33 mouse cellular contexts compared by ENCODE assay signal in genomic region chr1:161403061-161403460, GRCm38 (mm10). TPM values are rescaled to one million over a fixed set of nuclear protein-coding genes. Genes with fewer than 3 reads are reported as not detected.
DNase-seq lines count a peak whose midpoint lies in the region; ATAC-seq lines count a peak whose summit lies in the region.
"Had no signal": no experiment of that assay in that cellular context is flagged by ENCODE, and none has a peak within 500 bp of the region (broad histone marks: within the 10 kb centered on the region; RNA-seq: fewer than 3 reads in every experiment).

No protein-coding gene starts in this region.

- peak; percentile 18 for DNase-seq in Muller cell, postnatal 12 days (ENCODE audit: inconsistent ontology term)
- DNase-seq in embryo, embryonic 10.5 days (ENCODE audit: low spot score): peak; percentile 68
- no peak for DNase-seq in limb, embryonic 10.5 days (ENCODE audit: low spot score)
- no peak for DNase-seq in midbrain, embryonic 11.5 days (ENCODE audit: low spot score, missing footprints)
- no peak for DNase-seq in thymus, postnatal 36 days
- DNase-seq: adrenal gland, postnatal 25 days; cerebellum, adult 2 months; cerebellum, postnatal 14 days; gastrocnemius, postnatal 10 days; heart, postnatal 10 days; kidney, adult 18-20 months; layer of hippocampus, postnatal 36 days; left cerebral cortex, postnatal 4 days; liver, embryonic 13.5 days; lung, adult 2 months; lung, postnatal 10 days; right cerebral cortex, adult 18-20 months; spleen, adult 18-20 months; thymus, adult 18-20 months; thymus, postnatal 25 days had no signal

- H3K27ac ChIP-seq in forebrain, embryonic 13.5 days: no peak overlapping the region
- no peak overlapping the region for H3K27ac ChIP-seq in forebrain, embryonic 15.5 days (replicated peaks)
- H3K27ac ChIP-seq in limb, embryonic 10.5 days: 0 out of 2 replicates have a peak overlapping the region, but pooled peaks have one; percentile 14
- no peak overlapping the region for H3K27ac ChIP-seq in midbrain, embryonic 11.5 days (ENCODE audit: low read depth, low read length)
- H3K27ac ChIP-seq: heart, embryonic 13.5 days; hindbrain, embryonic 14.5 days; limb, embryonic 15.5 days; liver, embryonic 13.5 days; macrophage; midbrain, embryonic 15.5 days; neural tube, embryonic 15.5 days; stomach, postnatal 0 days had no signal

- H3K4me2 ChIP-seq in forebrain, embryonic 13.5 days: no peak overlapping the region
- H3K4me2 ChIP-seq in forebrain, embryonic 15.5 days (replicated peaks): no peak overlapping the region
- no peak overlapping the region for H3K4me2 ChIP-seq in midbrain, embryonic 11.5 days
- H3K4me2 ChIP-seq: heart, embryonic 13.5 days; hindbrain, embryonic 14.5 days; limb, embryonic 15.5 days; liver, embryonic 13.5 days; midbrain, embryonic 15.5 days; neural tube, embryonic 15.5 days had no signal

- H3K36me3 ChIP-seq in forebrain, embryonic 13.5 days (ENCODE audit: poor library complexity, severe bottlenecking): no peaks in the 10 kb centered on the region
- H3K36me3 ChIP-seq in forebrain, embryonic 15.5 days: no peaks in the 10 kb centered on the region
- H3K36me3 ChIP-seq in limb, embryonic 10.5 days: no peaks in the 10 kb centered on the region
- H3K36me3 ChIP-seq in midbrain, embryonic 11.5 days (ENCODE audit: control insufficient read depth, insufficient read depth, low read length): no peaks in the 10 kb centered on the region
- H3K36me3 ChIP-seq: heart, embryonic 13.5 days; limb, embryonic 15.5 days; liver, embryonic 13.5 days; midbrain, embryonic 15.5 days; neural tube, embryonic 15.5 days had no signal

- 22% methylated on average over 2 of the region's 2 CpGs for WGBS in forebrain, embryonic 13.5 days
- 23% methylated on average over 2 of the region's 2 CpGs for WGBS in forebrain, embryonic 15.5 days
- 21% methylated on average over 2 of the region's 2 CpGs for WGBS in limb, embryonic 10.5 days
- 45% methylated on average over 2 of the region's 2 CpGs for WGBS in midbrain, embryonic 11.5 days

- peak; percentile 45; the same call in 1 of the 2 replicates for ATAC-seq in forebrain, embryonic 13.5 days
- no peak for ATAC-seq in forebrain, embryonic 15.5 days (replicated peaks)
- no peak for ATAC-seq in midbrain, embryonic 11.5 days (ENCODE audit: low FRiP score)
- ATAC-seq: CD4-positive, CD25-positive, alpha-beta regulatory T cell, adult 4 months; midbrain, embryonic 15.5 days had no signal

- no peaks in the 10 kb centered on the region for H3K27me3 ChIP-seq in forebrain, embryonic 13.5 days
- H3K27me3 ChIP-seq in forebrain, embryonic 15.5 days: no peaks in the 10 kb centered on the region
- no peaks in the 10 kb centered on the region for H3K27me3 ChIP-seq in limb, embryonic 10.5 days (ENCODE audit: low read depth, poor library complexity, severe bottlenecking)
- no peaks in the 10 kb centered on the region for H3K27me3 ChIP-seq in midbrain, embryonic 11.5 days (ENCODE audit: control insufficient read depth, insufficient read depth, low read length)
- H3K27me3 ChIP-seq: heart, embryonic 13.5 days; limb, embryonic 15.5 days; liver, embryonic 13.5 days; midbrain, embryonic 15.5 days; neural tube, embryonic 15.5 days had no signal

- H3K4me1 ChIP-seq in forebrain, embryonic 13.5 days: no peaks in the 10 kb centered on the region
- no peaks in the 10 kb centered on the region for H3K4me1 ChIP-seq in forebrain, embryonic 15.5 days
- peaks cover 16% of the 10 kb centered on the region for H3K4me1 ChIP-seq in limb, embryonic 10.5 days
- H3K4me1 ChIP-seq in midbrain, embryonic 11.5 days (ENCODE audit: control insufficient read depth, insufficient read depth, low read length): no peaks in the 10 kb centered on the region
- H3K4me1 ChIP-seq: heart, embryonic 13.5 days; limb, embryonic 15.5 days; liver, embryonic 13.5 days; midbrain, embryonic 15.5 days; neural tube, embryonic 15.5 days had no signal

- no peak overlapping the region for H3K4me3 ChIP-seq in forebrain, embryonic 13.5 days
- no peak overlapping the region for H3K4me3 ChIP-seq in forebrain, embryonic 15.5 days
- no peak overlapping the region for H3K4me3 ChIP-seq in limb, embryonic 10.5 days
- H3K4me3 ChIP-seq in midbrain, embryonic 11.5 days (ENCODE audit: low read depth, low read length): no peak overlapping the region
- H3K4me3 ChIP-seq: heart, embryonic 13.5 days; limb, embryonic 15.5 days; liver, embryonic 13.5 days; midbrain, embryonic 15.5 days; neural tube, embryonic 15.5 days had no signal

- H3K9me3 ChIP-seq in forebrain, embryonic 13.5 days (replicated peaks): peaks cover 9% of the 10 kb centered on the region; the same call in 1 of the 2 replicates
- H3K9me3 ChIP-seq in forebrain, embryonic 15.5 days: no peaks in the 10 kb centered on the region
- H3K9me3 ChIP-seq in limb, embryonic 10.5 days (replicated peaks): no peaks in the 10 kb centered on the region
- H3K9me3 ChIP-seq in midbrain, embryonic 11.5 days (ENCODE audit: control insufficient read depth, low read length): no peaks in the 10 kb centered on the region; the same call in 1 of the 2 replicates
- H3K9me3 ChIP-seq: heart, embryonic 13.5 days; limb, embryonic 15.5 days; liver, embryonic 13.5 days; midbrain, embryonic 15.5 days had no signal

- no peak overlapping the region for H3K9ac ChIP-seq in forebrain, embryonic 13.5 days
- no peak overlapping the region for H3K9ac ChIP-seq in forebrain, embryonic 15.5 days (replicated peaks)
- H3K9ac ChIP-seq in midbrain, embryonic 11.5 days (ENCODE audit: low read length): no peak overlapping the region
- H3K9ac ChIP-seq: heart, embryonic 13.5 days; hindbrain, embryonic 14.5 days; limb, embryonic 15.5 days; liver, embryonic 13.5 days; midbrain, embryonic 15.5 days; neural tube, embryonic 15.5 days had no signal

RNA-seq across cellular contexts. Expression of gene Tnfsf4, which starts 7.9 kb away (rescaled TPM):
- not detected in 2 replicates for polyA plus RNA-seq in forebrain, embryonic 13.5 days (2015; fragmentation: Nextera tagmentation; extraction: Ambion mirVana)
- not detected in 2 replicates for polyA plus RNA-seq in forebrain, embryonic 15.5 days (2015; fragmentation: Nextera tagmentation; extraction: Ambion mirVana)
- polyA plus RNA-seq in limb, embryonic 10.5 days (2016; fragmentation: Nextera tagmentation; extraction: Ambion mirVana): 0.08 TPM in 1 of 2 replicates, not detected in the other
- 0.20 and 0.40 TPM in 2 replicates for polyA plus RNA-seq in midbrain, embryonic 11.5 days (2014; fragmentation: Nextera tagmentation; extraction: Ambion mirVana)
- polyA plus RNA-seq: cerebellum, adult 2 months; heart, embryonic 13.5 days; intestine, embryonic 14.5 days; kidney, embryonic 16.5 days; large intestine, adult 2 months; lung, adult 2 months; midbrain, embryonic 15.5 days; neural tube, embryonic 15.5 days had no signal

Comparison
In these comparisons a context has a peak if more than half of its experiments do, and no peak if none do; other contexts are left out.
1. DNase-seq: peak in Muller cell, postnatal 12 days (single experiment) and embryo, embryonic 10.5 days (single experiment); none in limb, embryonic 10.5 days (single experiment), midbrain, embryonic 11.5 days (single experiment) and thymus, postnatal 36 days (0 of 2).